Mouse (Mus musculus): ENCODE data around the gene Lipf.

The Lipf gene

GRCm38 (mm10) chr19:33960887-33961286 is at the start of gene Lipf:
Gene Lipf (plus strand): TSS chr19:33961187.
- no peak for DNase-seq (ENCODE audit: low read depth)

DNA sequence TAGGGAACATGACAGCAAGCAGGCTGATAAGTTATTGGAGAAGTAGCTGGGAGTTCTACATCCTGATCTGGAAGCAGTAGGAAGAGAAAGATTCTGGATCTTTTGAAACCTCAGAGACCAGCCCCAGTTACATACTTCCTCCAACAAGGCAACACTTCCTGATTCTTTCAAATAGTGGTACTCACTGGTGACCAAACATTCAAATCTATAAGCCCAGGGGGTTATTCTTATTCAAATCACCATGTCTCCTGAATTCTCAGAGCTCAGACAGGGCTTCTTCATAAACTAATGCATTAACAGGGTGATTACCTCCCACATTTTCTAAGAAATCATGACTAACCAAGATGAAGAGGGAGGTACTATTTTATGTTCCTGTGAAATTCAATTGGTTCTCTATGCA is 36.9 kb upstream of the Lipf start:
- DNase-seq (ENCODE audit: low read depth): no peak

DNA sequence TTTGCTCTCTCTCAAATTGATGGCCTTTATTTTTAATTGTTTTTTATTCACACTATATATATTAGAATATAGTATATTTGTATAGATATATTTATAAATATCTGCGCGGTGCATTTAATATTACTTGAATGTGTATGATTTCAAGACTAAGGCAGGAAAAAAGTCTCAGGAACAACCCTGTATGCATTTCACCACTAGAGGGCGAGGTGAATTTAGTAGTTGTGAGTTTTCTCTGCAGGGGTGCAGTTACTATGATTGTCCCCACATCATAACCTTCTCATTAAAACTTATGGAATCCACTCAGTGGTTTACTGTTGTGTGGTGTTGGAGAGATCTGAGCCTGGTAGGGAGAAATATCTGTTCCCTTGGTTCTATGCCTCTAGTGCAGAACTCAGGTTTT is 18.0 kb downstream of the Lipf start:
- peak; percentile 44 for DNase-seq (ENCODE audit: low read depth)

DNA sequence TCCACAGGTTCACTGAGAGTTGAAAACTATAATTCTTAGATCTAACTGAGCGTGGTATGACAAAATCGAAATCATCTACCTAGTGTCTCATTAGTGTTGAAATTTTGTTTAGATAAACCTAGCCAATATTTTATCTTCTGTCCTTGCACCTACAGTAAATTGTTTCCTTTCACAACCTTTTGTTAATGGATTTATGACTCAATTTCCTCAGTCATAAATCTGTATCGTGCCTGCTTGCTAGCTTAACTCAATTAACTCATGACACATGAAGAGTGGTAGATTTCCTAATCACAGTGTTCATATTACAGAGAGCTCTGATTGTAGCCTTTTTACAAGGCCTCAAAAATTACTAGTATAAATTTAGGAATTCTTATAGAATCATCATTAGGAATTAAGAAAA is 22.1 kb downstream of the Lipf start:
- no peak for DNase-seq (ENCODE audit: low read depth)

- no peak for DNase-seq (ENCODE audit: low read depth)
These were observed 47.0 kb downstream of the Lipf start, which contains the start of gene Lipk for GRCm38 (mm10) chr19:34008002-34008401. Gene Lipk (plus strand): TSS chr19:34008290.

- DNase-seq (ENCODE audit: low read depth): no peak
These were observed 60.6 kb downstream of the Lipf start for GRCm38 (mm10) chr19:34021440-34022172.

DNA sequence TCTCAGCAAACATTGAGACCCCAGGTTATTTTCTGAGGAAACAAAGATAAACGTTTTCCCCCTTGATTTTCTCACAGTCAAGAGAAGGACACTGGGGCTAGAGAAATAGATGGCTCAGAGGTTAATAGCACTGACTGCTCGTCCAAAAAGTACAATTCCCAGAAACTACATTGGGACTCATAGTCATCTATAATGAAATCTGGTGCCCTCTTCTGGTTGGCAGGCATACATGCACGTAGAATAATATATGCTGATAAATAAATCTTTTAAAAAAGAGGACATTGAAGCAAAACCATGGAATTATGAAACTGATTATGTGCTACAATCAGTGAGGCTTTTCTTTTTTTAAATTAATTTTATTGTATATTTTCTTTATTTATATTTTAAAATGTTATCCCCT is 61.8 kb downstream of the Lipf start:
- DNase-seq (ENCODE audit: low read depth): peak; percentile 33
